Mouse (Mus musculus) frontal cortex, postnatal 14 days (tissue): ENCODE measurements around the gene Olfr625-ps1.
"Not testable (repeated sequence)": the region's sequence is repeated elsewhere in the genome, so short reads cannot be mapped to it uniquely, and the experiment has no call there.

ENCODE experiments used
- DNase-seq, 2 experiments: peaks; one replicate each; pipeline ENCODE4 v3.0.0; 2022; ENCODE audit warnings: low spot score in 2 of 2

The Olfr625-ps1 gene

GRCm38 (mm10) chr7:103682420-103682819 lies at the start of gene Olfr625-ps1:
Olfr625-ps1 (plus strand) TSS chr7:103682720.
- no peak for DNase-seq

DNA sequence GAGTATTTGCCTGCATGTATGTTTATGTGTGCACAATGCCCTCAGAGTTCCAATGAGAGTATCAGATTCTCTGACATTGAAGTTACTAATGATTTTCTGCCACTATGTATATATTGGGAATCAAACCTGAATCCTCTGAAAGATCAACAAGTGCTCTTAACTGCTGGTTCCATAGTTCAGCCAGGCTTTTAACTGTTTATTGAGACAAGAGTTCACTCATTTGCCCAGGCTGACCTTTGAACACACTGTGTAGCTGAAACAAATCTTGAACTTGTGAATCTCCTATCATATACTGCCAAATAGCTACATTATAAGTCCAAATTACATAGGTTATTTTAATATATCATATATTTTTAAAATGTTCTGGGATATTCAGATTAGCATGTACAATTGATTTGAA lies 45.7 kb upstream of the Olfr625-ps1 start:
- DNase-seq: no peak

DNA sequence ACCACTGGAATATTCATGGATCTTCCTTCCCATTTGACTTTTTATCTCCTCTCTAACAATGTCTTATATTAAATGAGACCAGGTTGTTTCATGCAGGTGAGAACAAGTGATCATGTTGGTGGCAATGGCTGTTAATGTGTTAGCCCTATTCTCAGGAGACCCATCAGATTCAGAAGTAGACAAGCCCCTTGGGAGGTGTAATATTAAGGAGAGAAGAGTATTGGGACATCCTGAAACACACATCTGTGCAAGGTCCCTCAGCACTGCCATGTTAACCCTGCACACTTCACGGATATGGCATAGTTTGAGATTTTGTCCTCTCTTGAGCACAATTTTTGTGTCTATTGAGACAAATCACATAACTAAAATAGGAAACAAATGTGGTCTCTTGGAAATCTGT lies 39.9 kb upstream of the Olfr625-ps1 start, which contains the start of gene Olfr622:
TSS of gene Olfr622 (minus strand) at position 101 of the 400 bp plus-strand sequence.
- DNase-seq: no peak

DNA sequence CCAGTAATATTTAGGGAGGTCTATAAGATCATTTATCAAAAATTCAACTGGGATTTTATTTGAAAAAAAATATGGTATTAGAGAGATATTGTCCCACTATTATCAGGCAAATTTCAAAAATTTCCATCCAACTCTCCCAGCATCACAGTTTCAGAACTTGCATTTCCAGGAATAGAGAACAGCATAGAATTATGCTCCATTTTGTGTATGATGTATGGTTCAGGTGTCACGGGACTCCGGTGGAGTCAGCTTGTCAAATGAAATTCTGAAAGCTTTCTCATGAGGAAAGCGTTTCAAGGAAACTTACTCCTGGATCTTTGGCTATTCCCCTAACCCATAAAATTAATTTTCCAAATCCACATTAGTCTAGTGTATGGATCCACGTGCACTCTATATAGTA lies 38.5 kb upstream of the Olfr625-ps1 start:
- DNase-seq: no peak

- DNase-seq: no peak
Measured at GRCm38 (mm10) chr7:103663598-103663997, 18.9 kb upstream of the Olfr625-ps1 start, which contains the start of gene Olfr623. Olfr623 (minus strand) TSS chr7:103663698.

DNA sequence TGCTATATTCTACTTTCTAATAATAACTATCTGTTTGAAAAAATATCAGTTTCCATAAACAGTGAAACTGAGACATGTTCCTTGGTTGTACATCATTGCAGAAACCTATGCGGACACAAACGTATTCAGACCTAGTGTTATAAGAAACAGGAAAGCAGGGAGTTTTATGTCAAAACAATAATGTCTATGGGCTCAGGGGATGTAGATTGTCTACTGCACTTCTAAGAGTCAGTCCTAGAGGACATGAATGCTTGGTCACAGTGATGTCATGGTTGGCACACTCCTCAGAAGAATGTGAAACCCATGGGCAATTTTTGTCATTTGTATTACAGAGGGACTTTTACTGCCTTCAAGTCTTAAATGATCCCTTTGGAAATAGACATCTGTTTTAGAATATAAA lies 11.4 kb upstream of the Olfr625-ps1 start, which contains the start of gene Olfr624:
TSS of gene Olfr624 (minus strand) at position 101 of the 400 bp plus-strand sequence.
- DNase-seq: no peak

GRCm38 (mm10) chr7:103699469-103699868 lies 16.9 kb downstream of the Olfr625-ps1 start:
- DNase-seq: no peak

DNA sequence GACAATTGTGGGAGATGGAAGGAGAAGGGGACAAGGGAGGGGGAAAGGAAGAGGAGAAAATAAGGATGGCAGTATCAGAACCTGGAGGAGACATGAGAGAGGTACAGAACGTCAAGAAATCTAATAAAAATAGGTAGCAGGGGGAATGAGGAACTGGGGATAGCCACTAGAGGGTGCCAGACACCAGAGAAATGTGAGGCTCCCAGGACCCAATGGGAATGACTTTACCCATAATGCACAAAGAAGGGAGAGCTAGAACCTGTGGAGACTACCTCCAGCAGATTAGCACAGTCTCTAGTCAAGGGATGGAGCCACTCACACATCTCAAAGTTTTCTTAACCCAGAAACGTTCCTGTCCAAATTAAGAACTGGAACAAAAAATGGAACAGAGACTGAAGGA lies 29.5 kb downstream of the Olfr625-ps1 start:
- DNase-seq: no peak

GRCm38 (mm10) chr7:103714371-103714770 lies 31.9 kb downstream of the Olfr625-ps1 start, which contains the start of gene Olfr243:
Olfr243 (plus strand) TSS chr7:103714671.
- DNase-seq: no peak

GRCm38 (mm10) chr7:103716398-103716797 lies 33.9 kb downstream of the Olfr625-ps1 start:
- not testable (repeated sequence) for DNase-seq

DNA sequence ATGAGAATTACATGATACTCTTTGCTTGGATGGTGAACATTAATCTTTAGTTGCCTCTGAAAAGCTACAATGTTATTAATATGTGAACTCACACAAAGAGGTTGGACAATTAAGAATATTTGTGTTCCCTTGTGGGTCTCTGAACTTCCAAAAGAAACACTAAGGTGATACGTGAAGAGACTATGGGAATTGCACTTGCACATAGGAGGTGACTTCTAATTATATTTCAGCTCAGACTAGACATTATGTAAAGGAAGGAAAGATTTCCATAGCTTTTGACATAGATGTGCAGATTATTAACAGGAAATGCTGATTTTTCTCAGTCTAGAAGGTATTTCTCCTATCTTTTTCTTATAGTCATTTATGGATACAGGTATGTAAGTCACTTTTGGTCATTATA lies 47.6 kb downstream of the Olfr625-ps1 start, which contains the start of gene Olfr628:
TSS of gene Olfr628 (plus strand) at position 301 of the 400 bp plus-strand sequence.
- no peak for DNase-seq
